Mouse (Mus musculus) thymus, adult 2 months (tissue): Measurements from ENCODE around the gene Tbx21. TPM values are rescaled to one million over a fixed set of nuclear protein-coding genes. Genes with fewer than 3 reads are reported as not detected.

Source experiments
- DNase-seq: peaks from one replicate; pipeline ENCODE4 v3.0.0; 2021
- H3K27ac ChIP-seq: fragments of 200-500 bp; 2 replicates; pipeline ENCODE4 v1.5.1; 2012; ENCODE audit warnings: low read length, control low read depth; ENCODE audit not compliant: control insufficient read depth, insufficient read depth
- H3K27me3 ChIP-seq: fragments of 200-500 bp; 2 replicates; pipeline ENCODE4 v1.6.1; 2012; ENCODE audit warnings: mild to moderate bottlenecking, low read length, moderate library complexity, mixed read lengths; ENCODE audit not compliant: control insufficient read depth, insufficient read depth
- H3K36me3 ChIP-seq: fragments of 200-500 bp; 2 replicates; pipeline ENCODE4 v1.6.1; 2012; ENCODE audit warnings: mild to moderate bottlenecking, low read length, moderate library complexity; ENCODE audit not compliant: control insufficient read depth, insufficient read depth
- H3K4me1 ChIP-seq: fragments of 200-500 bp; replicated peaks from 2 replicates; pipeline ENCODE4 v1.6.1; 2012; ENCODE audit warnings: low read length; ENCODE audit not compliant: control insufficient read depth, insufficient read depth
- H3K4me3 ChIP-seq: fragments of 200-500 bp; 2 replicates; pipeline ENCODE4 v1.5.1; 2012; ENCODE audit warnings: mild to moderate bottlenecking, low read length, control low read depth, moderate library complexity; ENCODE audit not compliant: control insufficient read depth, insufficient read depth
- CTCF ChIP-seq: fragments of 200-500 bp; IDR thresholded peaks from 2 replicates; pipeline ENCODE4 v1.5.1; 2012; ENCODE audit warnings: mild to moderate bottlenecking, control low read depth, low read length, moderate library complexity, borderline replicate concordance; ENCODE audit not compliant: control insufficient read depth, poor library complexity, insufficient read depth; ENCODE audit errors: extremely low read depth
- POLR2A ChIP-seq: fragments of 200-500 bp; IDR thresholded peaks from 2 replicates; pipeline ENCODE4 v1.6.1; 2012; ENCODE audit warnings: mild to moderate bottlenecking, low read length, control low read depth, moderate library complexity; ENCODE audit not compliant: control insufficient read depth, poor library complexity, insufficient read depth; ENCODE audit errors: extremely low read depth
- WGBS: fragments of 180-500 bp; shearing (Covaris S2); methylation state at CpG from one replicate; pipeline ENCODE4 v1.1.7; 2018; 5-methylcytosine and 5-hydroxymethylcytosine counted together
- polyA plus RNA-seq: library from polyadenylated mRNA; depleted of rRNA; stranded (reverse); fragments of >200 nt; gene quantifications from 2 replicates; pipeline ENCODE4 v1.2.3, GENCODE M21; 2012

Gene Tbx21
- polyA plus RNA-seq, 1 experiment = 4.0 TPM

DNA sequence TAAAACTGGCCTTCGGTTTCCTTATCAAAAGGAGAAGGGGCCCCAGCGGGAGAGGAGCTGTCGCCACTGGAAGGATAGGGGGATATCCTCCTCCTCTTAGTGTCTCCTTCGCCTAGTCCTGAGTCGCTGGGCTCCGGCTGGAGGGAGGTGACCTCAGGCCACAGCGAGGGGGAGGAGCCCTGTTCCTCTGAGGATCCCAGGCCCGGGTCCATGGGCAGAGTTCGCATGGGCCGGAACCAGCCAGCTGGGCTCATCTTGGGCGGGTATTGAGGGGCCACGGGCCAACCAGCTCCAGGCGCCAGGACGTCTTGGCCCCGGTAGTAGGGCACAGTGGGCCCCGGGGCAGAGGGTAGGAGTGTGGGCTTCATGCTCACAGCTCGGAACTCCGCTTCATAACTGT, 16.3 kb downstream of the Tbx21 start:
- Histone ChIP-seq H3K4me3 (no peak overlapping the region), H3K36me3 (no peaks in the 10 kb centered on the region), H3K27me3 (no peaks in the 10 kb centered on the region; the same call in 1 of the 2 replicates), H3K27ac (no peak overlapping the region), H3K4me1 (peaks cover 4% of the 10 kb centered on the region; the same call in 1 of the 2 replicates)
- TF ChIP-seq POLR2A (no peak), CTCF (no peak)
- 25% methylated on average over 18 of the region's 18 CpGs for WGBS
- DNase-seq = no peak

DNA sequence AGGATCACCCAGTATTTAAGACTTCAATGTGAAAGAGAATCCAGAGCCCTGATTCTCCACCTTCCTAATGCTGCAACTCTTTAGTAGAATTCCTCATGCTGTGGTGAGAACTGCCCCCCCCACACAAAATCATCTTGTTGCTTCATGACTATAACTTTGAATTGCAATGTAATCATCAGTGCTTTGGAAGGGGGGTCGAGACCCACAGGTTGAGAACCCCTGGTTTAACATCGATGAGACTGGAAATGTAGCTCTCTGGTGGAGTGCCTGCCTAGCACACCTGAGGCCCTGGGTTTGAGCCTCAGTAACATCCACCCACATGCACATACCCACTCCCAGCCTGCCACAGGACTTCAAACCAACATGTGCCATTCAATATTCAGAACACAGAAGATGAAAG, 20.5 kb downstream of the Tbx21 start:
- DNase-seq = no peak
- TF ChIP-seq CTCF = no peak
- TF ChIP-seq POLR2A = no peak

DNA sequence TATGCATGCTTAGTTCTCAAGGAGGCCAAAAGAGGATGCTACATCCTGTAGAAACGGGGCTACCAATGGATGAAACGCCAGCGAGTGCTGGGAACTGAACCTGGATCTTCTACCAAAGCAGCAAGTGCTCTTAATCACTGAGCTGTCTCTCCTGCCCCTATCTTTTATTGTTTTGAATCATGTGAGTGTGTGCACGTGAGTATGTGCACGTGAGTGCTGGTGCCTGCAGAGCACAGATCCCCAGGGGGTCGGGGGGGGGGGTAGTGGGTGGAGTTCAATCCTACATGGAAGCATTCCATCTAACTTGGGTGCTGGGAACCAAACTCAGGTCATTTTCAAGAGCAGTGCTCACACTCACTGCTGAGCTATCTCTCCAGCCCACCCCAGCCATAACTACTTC, 28.8 kb downstream of the Tbx21 start:
- TF ChIP-seq CTCF = no peak
- TF ChIP-seq POLR2A = no peak
- H3K27ac ChIP-seq = no peak overlapping the region
- WGBS = 81% methylated on average over 6 of the region's 6 CpGs
- no peak overlapping the region for H3K4me3 ChIP-seq
- peaks cover 3% of the 10 kb centered on the region; the same call in 1 of the 2 replicates for H3K27me3 ChIP-seq
- H3K36me3 ChIP-seq = no peaks in the 10 kb centered on the region
- DNase-seq = no peak
- no peaks in the 10 kb centered on the region for H3K4me1 ChIP-seq

More for the DNA sequence above, 20.5 kb downstream of the Tbx21 start:
- Histone ChIP-seq H3K27me3 (no peaks in the 10 kb centered on the region; the same call in 1 of the 2 replicates), H3K27ac (no peak overlapping the region), H3K36me3 (no peaks in the 10 kb centered on the region), H3K4me3 (no peak overlapping the region), H3K4me1 (no peaks in the 10 kb centered on the region)
- 73% methylated on average over 2 of the region's 2 CpGs for WGBS

DNA sequence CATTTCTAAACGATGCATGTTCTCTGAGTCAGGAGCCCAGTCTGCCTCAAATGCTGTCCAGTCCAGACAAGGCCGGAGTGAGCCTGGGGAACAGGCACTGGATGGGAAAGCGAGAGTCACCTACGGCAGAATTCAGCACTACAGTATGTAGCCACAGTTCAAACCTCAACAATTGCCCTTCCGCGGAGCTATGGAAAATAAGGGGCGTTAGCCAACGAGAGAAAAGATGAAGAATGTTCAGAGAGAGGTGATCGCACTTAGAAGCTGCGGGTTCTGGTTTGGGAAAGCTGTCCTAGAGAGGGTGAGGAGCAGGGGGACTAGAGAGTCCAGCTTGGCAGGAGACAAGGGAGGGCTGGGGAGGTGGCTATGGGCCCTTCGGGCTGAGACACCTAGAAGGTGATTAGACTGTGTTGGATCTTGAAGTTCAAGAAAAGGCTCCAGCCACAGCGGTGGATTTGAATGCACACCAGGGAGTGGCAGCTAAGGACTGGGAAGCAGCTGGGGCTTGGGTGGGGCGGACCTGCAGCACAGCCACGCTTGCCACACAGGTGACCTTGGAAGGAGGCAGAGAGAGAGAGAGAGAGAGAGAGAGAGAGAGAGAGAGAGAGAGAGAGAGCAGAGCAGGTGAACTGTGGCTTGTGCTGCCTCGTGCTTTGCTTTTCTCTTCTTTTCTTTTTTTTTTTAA, 30.2 kb downstream of the Tbx21 start:
- Histone ChIP-seq H3K4me3 (no peak overlapping the region), H3K36me3 (no peaks in the 10 kb centered on the region), H3K27ac (no peak overlapping the region), H3K27me3 (peaks cover 3% of the 10 kb centered on the region; the same call in 1 of the 2 replicates), H3K4me1 (no peaks in the 10 kb centered on the region)
- WGBS = 93% methylated on average over 15 of the region's 15 CpGs
- DNase-seq = no peak
- no peak for TF ChIP-seq POLR2A
- no peak for TF ChIP-seq CTCF

DNA sequence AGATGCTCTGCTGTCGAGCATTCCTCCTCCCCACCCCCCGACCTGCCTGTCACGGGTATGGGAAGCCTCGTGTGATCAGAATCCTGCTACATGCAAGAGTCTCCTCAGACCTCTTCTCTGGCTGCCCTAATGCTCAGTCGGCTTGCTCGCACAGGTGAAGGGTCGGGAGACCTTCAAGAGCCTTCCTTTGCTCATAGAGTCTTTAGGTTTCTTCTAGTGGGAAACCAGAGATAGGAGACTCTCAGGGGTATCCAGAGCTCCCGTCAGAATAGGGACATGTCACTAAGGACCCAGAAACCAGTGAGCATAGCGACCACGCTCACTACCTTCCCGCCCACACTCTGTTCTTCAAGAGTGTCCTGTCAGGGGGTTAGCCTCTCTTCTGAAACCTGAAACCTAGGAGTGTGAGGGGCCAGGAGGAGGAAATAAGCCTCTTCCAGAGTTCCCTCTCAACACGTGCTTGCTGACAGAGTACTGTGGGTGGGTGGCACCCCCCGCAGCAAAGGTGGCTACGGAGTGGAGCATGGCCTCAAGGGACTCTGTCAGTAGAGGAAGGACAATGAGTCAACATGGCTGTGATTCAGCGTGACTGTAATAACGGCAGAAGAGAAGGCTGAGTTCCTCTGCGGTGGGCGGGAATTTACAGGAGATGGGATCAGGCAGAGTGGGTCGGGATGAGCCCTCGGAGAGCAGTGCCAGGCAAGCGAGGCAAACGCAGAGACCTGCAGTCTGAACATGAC, 31.6 kb downstream of the Tbx21 start:
- no peak for TF ChIP-seq CTCF
- no peak for TF ChIP-seq POLR2A
- Histone ChIP-seq H3K4me3 (no peak overlapping the region), H3K36me3 (no peaks in the 10 kb centered on the region), H3K27ac (no peak overlapping the region), H3K4me1 (no peaks in the 10 kb centered on the region), H3K27me3 (peaks cover 3% of the 10 kb centered on the region; the same call in 1 of the 2 replicates)
- no peak for DNase-seq
- WGBS = 31% methylated on average over 22 of the region's 22 CpGs

DNA sequence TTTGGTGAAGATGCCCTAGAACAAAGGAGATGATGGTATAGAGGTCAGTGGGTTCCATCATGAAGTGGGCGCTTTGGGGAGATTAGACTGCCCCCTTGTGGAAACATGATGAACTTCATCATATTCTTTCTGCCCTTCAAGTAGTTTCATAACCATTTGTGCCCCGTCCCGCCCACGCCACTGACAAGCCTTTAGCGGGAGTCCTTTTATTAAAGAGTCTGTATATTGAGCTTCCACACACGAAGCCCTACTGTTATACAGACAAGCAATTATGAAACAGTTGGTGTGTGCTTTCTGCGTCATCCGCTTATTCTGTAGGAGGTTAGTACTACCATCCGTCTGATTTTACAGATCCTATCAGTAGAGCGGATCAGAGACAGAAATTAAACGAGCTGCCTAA, 32.2 kb downstream of the Tbx21 start:
- TF ChIP-seq POLR2A = no peak
- DNase-seq = peak; percentile 20
- no peaks in the 10 kb centered on the region for H3K4me1 ChIP-seq
- no peaks in the 10 kb centered on the region for H3K36me3 ChIP-seq
- no peak overlapping the region for H3K4me3 ChIP-seq
- H3K27ac ChIP-seq = no peak overlapping the region
- 35% methylated on average over 11 of the region's 11 CpGs for WGBS
- H3K27me3 ChIP-seq = peaks cover 3% of the 10 kb centered on the region; the same call in 1 of the 2 replicates
